ENCODE assay signal across 9 mouse cellular contexts in the genomic region with DNA sequence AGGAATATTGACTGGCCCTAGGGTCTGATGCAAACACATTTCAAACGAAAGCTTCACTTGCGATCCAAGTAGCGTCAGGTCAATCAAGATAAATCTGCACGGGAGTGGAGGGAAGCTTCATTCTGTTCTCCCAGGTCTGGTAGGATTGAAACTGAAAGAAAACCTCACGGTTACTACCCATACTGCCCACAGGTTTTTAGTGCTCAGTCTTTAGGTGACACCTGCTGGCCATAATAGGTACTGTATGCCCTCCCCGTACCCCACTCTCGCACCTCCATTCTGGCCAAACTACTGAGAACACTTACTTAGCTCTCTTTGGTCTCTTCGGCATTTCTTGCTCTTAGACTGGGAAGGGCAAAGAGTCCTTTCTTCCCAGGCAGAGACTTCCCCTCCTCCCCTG. TPM values are rescaled to one million over a fixed set of nuclear protein-coding genes. Genes with fewer than 3 reads are reported as not detected.
DNase-seq lines count a peak whose midpoint lies in the region; ATAC-seq and TF ChIP-seq lines count a peak whose summit lies in the region.
"Had no signal": no experiment of that assay in that cellular context is flagged by ENCODE, and none has a peak within 500 bp of the region (broad histone marks: within the 10 kb centered on the region; RNA-seq: fewer than 3 reads in every experiment).

No protein-coding gene starts in this region.

- 17% methylated on average over 8 of the region's 8 CpGs for WGBS in heart, adult 2 months
- 34% methylated on average over 8 of the region's 8 CpGs for WGBS in kidney, embryonic 16.5 days
- WGBS in lung, embryonic 16.5 days: 16% methylated on average over 8 of the region's 8 CpGs

- TF ChIP-seq CTCF in heart, adult 2 months (IDR thresholded peaks at IDR 0.05): peak; percentile 87

- H3K9ac ChIP-seq in heart, adult 2 months (ENCODE audit: low read depth, low read length): peak overlapping the region; percentile 40; the same call in 1 of the 2 replicates
- peak overlapping the region; percentile 47; the same call in 1 of the 2 replicates for H3K9ac ChIP-seq in kidney, embryonic 16.5 days (replicated peaks; ENCODE audit: low read length)
- H3K9ac ChIP-seq in lung, embryonic 16.5 days (ENCODE audit: low read length): peak overlapping the region; percentile 49

- no peak for ATAC-seq in kidney, embryonic 16.5 days (ENCODE audit: low FRiP score, low TSS enrichment)
- ATAC-seq in lung, embryonic 16.5 days (ENCODE audit: low read depth): no peak

- H3K4me1 ChIP-seq in heart, adult 2 months (ENCODE audit: control insufficient read depth, insufficient read depth, low read length): no peaks in the 10 kb centered on the region; the same call in 1 of the 2 replicates
- H3K4me1 ChIP-seq in kidney, embryonic 16.5 days (ENCODE audit: insufficient read depth, low read length): peaks cover 3% of the 10 kb centered on the region; the same call in 1 of the 2 replicates
- H3K4me1 ChIP-seq in lung, embryonic 16.5 days (replicated peaks; ENCODE audit: control insufficient read depth, insufficient read depth, low read length): no peaks in the 10 kb centered on the region

- intact Hi-C loops in heart, adult 2 months (cut with DNase I): loop anchor here (1.0 kb wide), 1 partner anchor 195 kb away; no protein-coding TSS in a partner anchor
- intact Hi-C loops in heart, postnatal 25 days (cut with DNase I): loop anchor here (5.0 kb wide), 1 partner anchor 195 kb away; no protein-coding TSS in a partner anchor

- peak; percentile 43 to 55 for DNase-seq in heart, adult 2 months
- DNase-seq in heart, postnatal 25 days (ENCODE audit: low spot score): no peak
- DNase-seq in CD8-positive naive resting alpha-beta T cell, adult 2 months (ENCODE audit: low read depth in 2 of 2, low spot score in 2 of 2): peak; percentile 46 to 77
- DNase-seq in brain, adult 2 months (ENCODE audit: low read depth, low spot score): peak; percentile 78
- peak; percentile 24 for DNase-seq in fibroblast of lung, adult 2 months (ENCODE audit: low read depth)
- DNase-seq in spleen, postnatal 4 days (ENCODE audit: low spot score in 2 of 2): peak; percentile 41 to 80

- no peak overlapping the region for H3K27ac ChIP-seq in heart, adult 2 months
- H3K27ac ChIP-seq in kidney, embryonic 16.5 days (ENCODE audit: low read length): no peak overlapping the region
- H3K27ac ChIP-seq in lung, embryonic 16.5 days (ENCODE audit: low read length): no peak overlapping the region

- H3K4me2 ChIP-seq in kidney, embryonic 16.5 days (replicated peaks; ENCODE audit: low read depth, low read length): peak overlapping the region; percentile 32; the same call in 1 of the 2 replicates
- peak overlapping the region; percentile 37 for H3K4me2 ChIP-seq in lung, embryonic 16.5 days (ENCODE audit: low read depth, low read length)

- no peaks in the 10 kb centered on the region for H3K27me3 ChIP-seq in heart, adult 2 months (ENCODE audit: control insufficient read depth, insufficient read depth, low read length)
- H3K27me3 ChIP-seq in kidney, embryonic 16.5 days (ENCODE audit: insufficient read depth, low read length): no peaks in the 10 kb centered on the region
- H3K27me3 ChIP-seq in lung, embryonic 16.5 days (ENCODE audit: control insufficient read depth, insufficient read depth, low read depth, low read length): no peaks in the 10 kb centered on the region

- 0 out of 2 replicates have a peak, but pooled peaks have one; percentile 32 for TF ChIP-seq EP300 in heart, adult 2 months (IDR thresholded peaks at IDR 0.05; ENCODE audit: insufficient read depth, low read depth, low read length)

- no peaks in the 10 kb centered on the region for H3K9me3 ChIP-seq in kidney, embryonic 16.5 days (ENCODE audit: low read length)
- H3K9me3 ChIP-seq in lung, embryonic 16.5 days (ENCODE audit: control insufficient read depth, low read length): no peaks in the 10 kb centered on the region

- no peaks in the 10 kb centered on the region for H3K36me3 ChIP-seq in heart, adult 2 months (ENCODE audit: control insufficient read depth, insufficient read depth, low read length)
- no peaks in the 10 kb centered on the region for H3K36me3 ChIP-seq in kidney, embryonic 16.5 days (ENCODE audit: insufficient read depth, low read length)
- no peaks in the 10 kb centered on the region for H3K36me3 ChIP-seq in lung, embryonic 16.5 days (ENCODE audit: control insufficient read depth, insufficient read depth, low read length)

- H3K79me2 ChIP-seq in heart, adult 2 months (replicated peaks; ENCODE audit: control insufficient read depth, insufficient read depth, low read length): no peaks in the 10 kb centered on the region

- no peak for TF ChIP-seq POLR2A in heart, adult 2 months (IDR thresholded peaks at IDR 0.05; ENCODE audit: insufficient read depth, low read depth, low read length)

- 0 out of 2 replicates have a peak overlapping the region, but pooled peaks have one; percentile 27 for H3K4me3 ChIP-seq in heart, adult 2 months
- no peak overlapping the region for H3K4me3 ChIP-seq in kidney, embryonic 16.5 days (ENCODE audit: low read length)
- H3K4me3 ChIP-seq in lung, embryonic 16.5 days (ENCODE audit: low read length): peak overlapping the region; percentile 34
- H3K4me3 ChIP-seq: erythroblast, embryonic 14.5 days had no signal

RNA-seq across cellular contexts. Expression of a gene that starts 9.2 kb away (rescaled TPM):
- not detected for total RNA-seq in heart, adult 2 months (2021)
- 0.03 and 0.14 TPM in 2 replicates for polyA plus RNA-seq in heart, adult 2 months (2012; rRNA removed)
- not detected for total RNA-seq in heart, postnatal 25 days (2021)
- 0.17 and 0.37 TPM in 2 replicates for polyA plus RNA-seq in kidney, embryonic 16.5 days (2015; fragmentation: Nextera tagmentation; extraction: Ambion mirVana)
- 0.18 and 0.24 TPM in 2 replicates for polyA plus RNA-seq in lung, embryonic 16.5 days (2015; fragmentation: Nextera tagmentation; extraction: Ambion mirVana)
- polyA plus RNA-seq: erythroblast, embryonic 14.5 days had no signal

RNA-seq across cellular contexts. Expression of a gene that starts 17.8 kb away (rescaled TPM):
- 1 to 10 TPM; 2.8 to 3.3 TPM for total RNA-seq in heart, adult 2 months (2021)
- polyA plus RNA-seq in heart, adult 2 months (2012; rRNA removed): 4.2 and 9.7 TPM in 2 replicates
- 1 to 10 TPM; 1.5 to 2.7 TPM for total RNA-seq in heart, postnatal 25 days (2021)
- 746 and 828 TPM in 2 replicates for polyA plus RNA-seq in kidney, embryonic 16.5 days (2015; fragmentation: Nextera tagmentation; extraction: Ambion mirVana)
- 2.3 and 2.5 TPM in 2 replicates for polyA plus RNA-seq in lung, embryonic 16.5 days (2015; fragmentation: Nextera tagmentation; extraction: Ambion mirVana)
- polyA plus RNA-seq: erythroblast, embryonic 14.5 days had no signal

RNA-seq across cellular contexts. Expression of a gene that starts 47.3 kb away (rescaled TPM):
- total RNA-seq in heart, adult 2 months (2021): 10 to 100 TPM; 13.8 to 14.2 TPM
- polyA plus RNA-seq in heart, adult 2 months (2012; rRNA removed): 40.8 and 51.2 TPM in 2 replicates
- total RNA-seq in heart, postnatal 25 days (2021): 10 to 100 TPM; 16.2 to 17.2 TPM
- polyA plus RNA-seq in kidney, embryonic 16.5 days (2015; fragmentation: Nextera tagmentation; extraction: Ambion mirVana): 184 and 189 TPM in 2 replicates
- 32.7 and 36.5 TPM in 2 replicates for polyA plus RNA-seq in lung, embryonic 16.5 days (2015; fragmentation: Nextera tagmentation; extraction: Ambion mirVana)
- polyA plus RNA-seq: erythroblast, embryonic 14.5 days had no signal

Comparison
In these comparisons a context has a peak if more than half of its experiments do, and no peak if none do; other contexts are left out.
1. RNA of a gene that starts 17.8 kb away (polyA plus RNA-seq): 746 to 828 TPM in kidney, embryonic 16.5 days; 4.2 to 9.7 TPM in heart, adult 2 months and 2.3 to 2.5 TPM in lung, embryonic 16.5 days; every median in the first group is over 10 times any median in the second.
2. Peak in every context shown above with its lines, with median percentiles within 50 percentile points of each other: H3K9ac ChIP-seq.